Mouse (Mus musculus) limb, embryonic 13.5 days (tissue): ENCODE results near the gene Eif2b2. TPM values are rescaled to one million over a fixed set of nuclear protein-coding genes. Genes with fewer than 3 reads are reported as not detected.

Experiments
- ATAC-seq: fragments of 200-750 bp; cut with Nextera tagmentation; 2 replicates; pipeline ENCODE4 v1.8.0; 2017; ENCODE audit warnings: low read depth, moderate number of reproducible peaks, moderate TSS enrichment; ENCODE audit not compliant: low FRiP score
- H3K27ac ChIP-seq: fragments of 300-500 bp; sonication (generic); 2 replicates; pipeline ENCODE4 v1.5.1; 2015; ENCODE audit warnings: inconsistent platforms, mild to moderate bottlenecking, moderate library complexity
- H3K27me3 ChIP-seq: fragments of 300-500 bp; sonication (generic); 2 replicates; pipeline ENCODE4 v1.6.1; 2015; ENCODE audit warnings: mild to moderate bottlenecking, inconsistent platforms
- H3K36me3 ChIP-seq: fragments of 300-500 bp; sonication (generic); 2 replicates; pipeline ENCODE4 v1.6.1; 2015; ENCODE audit warnings: inconsistent platforms, mild to moderate bottlenecking, moderate library complexity
- H3K4me1 ChIP-seq: fragments of 300-500 bp; sonication (generic); 2 replicates; pipeline ENCODE4 v1.6.1; 2015; ENCODE audit warnings: inconsistent platforms
- H3K4me2 ChIP-seq: fragments of 300-500 bp; sonication (generic); replicated peaks from 2 replicates; pipeline ENCODE4 v1.6.1; 2015; ENCODE audit warnings: inconsistent platforms, mild to moderate bottlenecking, moderate library complexity
- H3K4me3 ChIP-seq: fragments of 300-500 bp; sonication (generic); 2 replicates; pipeline ENCODE4 v1.5.1; 2015; ENCODE audit warnings: moderate library complexity, mild to moderate bottlenecking, inconsistent platforms
- H3K9ac ChIP-seq: fragments of 300-500 bp; sonication (generic); 2 replicates; pipeline ENCODE4 v1.6.1; 2015; ENCODE audit warnings: mild to moderate bottlenecking, inconsistent platforms
- H3K9me3 ChIP-seq: fragments of 300-500 bp; sonication (generic); 2 replicates; pipeline ENCODE4 v1.6.1; 2016; ENCODE audit warnings: inconsistent platforms
- WGBS: fragments of 180-500 bp; shearing (Covaris S2); methylation state at CpG from one replicate; pipeline ENCODE4 v1.1.7; 2015; 5-methylcytosine and 5-hydroxymethylcytosine counted together
- polyA plus RNA-seq: library from polyadenylated mRNA; unstranded; fragments of >200 nt; fragmentation: Nextera tagmentation; extraction: Ambion mirVana; gene quantifications from 2 replicates; pipeline ENCODE4 v1.2.1, GENCODE M21; 2015

The Eif2b2 gene
- polyA plus RNA-seq, 1 experiment from 2014 or later: 79.9 TPM

- Histone ChIP-seq H3K9me3 (no peaks in the 10 kb centered on the region), H3K4me2 (no peak overlapping the region), H3K4me3 (no peak overlapping the region), H3K9ac (no peak overlapping the region), H3K27ac (no peak overlapping the region), H3K4me1 (peaks cover 68% of the 10 kb centered on the region), H3K27me3 (no peaks in the 10 kb centered on the region), H3K36me3 (no peaks in the 10 kb centered on the region)
- ATAC-seq: no peak
- WGBS: 76% methylated on average over 10 of the region's 10 CpGs
Observed at GRCm38 (mm10) chr12:85196191-85196590, 23.1 kb upstream of the Eif2b2 start.

GRCm38 (mm10) chr12:85197371-85197770 is 21.9 kb upstream of the Eif2b2 start:
- Histone ChIP-seq H3K27ac (no peak overlapping the region), H3K27me3 (no peaks in the 10 kb centered on the region), H3K36me3 (no peaks in the 10 kb centered on the region), H3K9me3 (no peaks in the 10 kb centered on the region), H3K4me3 (no peak overlapping the region), H3K4me1 (peaks cover 74% of the 10 kb centered on the region), H3K9ac (no peak overlapping the region), H3K4me2 (no peak overlapping the region)
- no peak for ATAC-seq
- 62% methylated on average over 7 of the region's 7 CpGs for WGBS

- H3K9ac ChIP-seq: 0 out of 2 replicates have a peak overlapping the region, but pooled peaks have one; percentile 39
- ATAC-seq: no peak
- no peak overlapping the region for H3K27ac ChIP-seq
- no peak overlapping the region for H3K4me3 ChIP-seq
- 14% methylated on average over 8 of the region's 8 CpGs for WGBS
- no peaks in the 10 kb centered on the region for H3K27me3 ChIP-seq
- H3K9me3 ChIP-seq: no peaks in the 10 kb centered on the region
- peaks cover 68% of the 10 kb centered on the region for H3K4me1 ChIP-seq
- no peaks in the 10 kb centered on the region for H3K36me3 ChIP-seq
- no peak overlapping the region; the same call in 1 of the 2 replicates for H3K4me2 ChIP-seq
Observed at GRCm38 (mm10) chr12:85197936-85198335, 21.3 kb upstream of the Eif2b2 start.

GRCm38 (mm10) chr12:85199954-85200353 is 19.3 kb upstream of the Eif2b2 start:
- Histone ChIP-seq H3K4me3 (no peak overlapping the region), H3K27ac (no peak overlapping the region), H3K27me3 (no peaks in the 10 kb centered on the region), H3K9me3 (no peaks in the 10 kb centered on the region), H3K36me3 (no peaks in the 10 kb centered on the region), H3K4me2 (no peak overlapping the region), H3K4me1 (peaks cover 54% of the 10 kb centered on the region), H3K9ac (no peak overlapping the region)
- ATAC-seq: no peak
- WGBS: 74% methylated on average over 1 of the region's 1 CpGs

GRCm38 (mm10) chr12:85200929-85201829 is 18.1 kb upstream of the Eif2b2 start:
- Histone ChIP-seq H3K4me1 (peaks cover 47% of the 10 kb centered on the region), H3K9ac (peak overlapping the region; percentile 21; the same call in 1 of the 2 replicates), H3K36me3 (no peaks in the 10 kb centered on the region), H3K27me3 (no peaks in the 10 kb centered on the region), H3K4me3 (no peak overlapping the region), H3K4me2 (peak overlapping the region; percentile 44), H3K9me3 (no peaks in the 10 kb centered on the region), H3K27ac (peak overlapping the region; percentile 39; the same call in 1 of the 2 replicates)
- peak; percentile 67 for ATAC-seq
- WGBS: 13% methylated on average over 24 of the region's 24 CpGs

- Histone ChIP-seq H3K4me3 (no peak overlapping the region), H3K9ac (no peak overlapping the region)
Observed at GRCm38 (mm10) chr12:85201830-85202147, 17.5 kb upstream of the Eif2b2 start.

GRCm38 (mm10) chr12:85202191-85202590 is 17.1 kb upstream of the Eif2b2 start:
- Histone ChIP-seq H3K4me1 (peaks cover 39% of the 10 kb centered on the region), H3K9ac (no peak overlapping the region), H3K4me3 (no peak overlapping the region), H3K4me2 (no peak overlapping the region), H3K27ac (no peak overlapping the region), H3K27me3 (no peaks in the 10 kb centered on the region), H3K9me3 (no peaks in the 10 kb centered on the region), H3K36me3 (no peaks in the 10 kb centered on the region)
- no peak for ATAC-seq
- 76% methylated on average over 7 of the region's 7 CpGs for WGBS

More at GRCm38 (mm10) chr12:85201830-85202147, 17.5 kb upstream of the Eif2b2 start:
- peak overlapping the region; percentile 39; the same call in 1 of the 2 replicates for H3K27ac ChIP-seq
- peaks cover 43% of the 10 kb centered on the region for H3K4me1 ChIP-seq
- H3K27me3 ChIP-seq: no peaks in the 10 kb centered on the region
- ATAC-seq: no peak
- H3K4me2 ChIP-seq: peak overlapping the region; percentile 44; the same call in 1 of the 2 replicates
- H3K36me3 ChIP-seq: no peaks in the 10 kb centered on the region
- WGBS: 75% methylated on average over 2 of the region's 2 CpGs
- no peaks in the 10 kb centered on the region for H3K9me3 ChIP-seq

- no peaks in the 10 kb centered on the region for H3K9me3 ChIP-seq
- H3K4me3 ChIP-seq: no peak overlapping the region
- ATAC-seq: no peak
- H3K27me3 ChIP-seq: no peaks in the 10 kb centered on the region
- 81% methylated on average over 5 of the region's 5 CpGs for WGBS
- peaks cover 26% of the 10 kb centered on the region for H3K4me1 ChIP-seq
- no peak overlapping the region for H3K27ac ChIP-seq
- no peak overlapping the region for H3K4me2 ChIP-seq
- no peaks in the 10 kb centered on the region for H3K36me3 ChIP-seq
- no peak overlapping the region for H3K9ac ChIP-seq
Observed at GRCm38 (mm10) chr12:85203699-85204098, 15.6 kb upstream of the Eif2b2 start.

GRCm38 (mm10) chr12:85204105-85204504 is 15.2 kb upstream of the Eif2b2 start:
- Histone ChIP-seq H3K4me1 (peaks cover 26% of the 10 kb centered on the region), H3K36me3 (no peaks in the 10 kb centered on the region), H3K27ac (no peak overlapping the region), H3K4me2 (no peak overlapping the region), H3K4me3 (no peak overlapping the region), H3K9me3 (no peaks in the 10 kb centered on the region), H3K9ac (no peak overlapping the region), H3K27me3 (no peaks in the 10 kb centered on the region)
- 58% methylated on average over 8 of the region's 8 CpGs for WGBS
- no peak for ATAC-seq

- Histone ChIP-seq H3K27ac (no peak overlapping the region), H3K4me1 (peaks cover 24% of the 10 kb centered on the region), H3K4me3 (no peak overlapping the region), H3K9ac (no peak overlapping the region), H3K9me3 (no peaks in the 10 kb centered on the region), H3K27me3 (no peaks in the 10 kb centered on the region), H3K4me2 (no peak overlapping the region), H3K36me3 (no peaks in the 10 kb centered on the region)
- ATAC-seq: no peak
- 89% methylated on average over 10 of the region's 10 CpGs for WGBS
Observed at GRCm38 (mm10) chr12:85205425-85205824, 13.9 kb upstream of the Eif2b2 start.

- 0 out of 2 replicates have a peak, but pooled peaks cover 7% of the 10 kb centered on the region for H3K4me1 ChIP-seq
- no peaks in the 10 kb centered on the region for H3K9me3 ChIP-seq
- no peak overlapping the region for H3K9ac ChIP-seq
- WGBS: 42% methylated on average over 7 of the region's 7 CpGs
- no peak overlapping the region for H3K4me2 ChIP-seq
- ATAC-seq: no peak
- no peak overlapping the region for H3K27ac ChIP-seq
- no peaks in the 10 kb centered on the region for H3K27me3 ChIP-seq
- H3K36me3 ChIP-seq: no peaks in the 10 kb centered on the region
- no peak overlapping the region for H3K4me3 ChIP-seq
Observed at GRCm38 (mm10) chr12:85208687-85209199, 10.5 kb upstream of the Eif2b2 start.

- ATAC-seq: no peak
- WGBS: 45% methylated on average over 5 of the region's 5 CpGs
Observed at GRCm38 (mm10) chr12:85215031-85215430, 4.2 kb upstream of the Eif2b2 start.

More at GRCm38 (mm10) chr12:85215031-85215430, 4.2 kb upstream of the Eif2b2 start:
- Histone ChIP-seq H3K9ac (no peak overlapping the region), H3K4me1 (peaks cover 8% of the 10 kb centered on the region), H3K27ac (no peak overlapping the region), H3K27me3 (no peaks in the 10 kb centered on the region), H3K4me3 (no peak overlapping the region), H3K36me3 (no peaks in the 10 kb centered on the region), H3K4me2 (no peak overlapping the region), H3K9me3 (no peaks in the 10 kb centered on the region)
